Mouse (Mus musculus) intestine, postnatal 0 days (tissue): Measurements from ENCODE around the gene Iqce. TPM values are rescaled to one million over a fixed set of nuclear protein-coding genes. Genes with fewer than 3 reads are reported as not detected.

Experiments
- ATAC-seq: fragments of 200-750 bp; cut with Nextera tagmentation; 2 replicates; pipeline ENCODE4 v1.8.0; 2017; ENCODE audit warnings: mild to moderate bottlenecking, moderate TSS enrichment, moderate library complexity
- H3K27ac ChIP-seq: fragments of 300-500 bp; sonication (generic); 2 replicates; pipeline ENCODE4 v1.5.1; 2014; ENCODE audit warnings: mild to moderate bottlenecking, low read depth, low read length, moderate library complexity
- H3K27me3 ChIP-seq: fragments of 300-500 bp; sonication (generic); replicated peaks from 2 replicates; pipeline ENCODE4 v1.6.1; 2014; ENCODE audit warnings: low read length, mixed read lengths; ENCODE audit not compliant: control insufficient read depth, insufficient read depth
- H3K36me3 ChIP-seq: fragments of 300-500 bp; sonication (generic); 2 replicates; pipeline ENCODE4 v1.6.1; 2014; ENCODE audit warnings: mild to moderate bottlenecking, moderate library complexity; ENCODE audit not compliant: control insufficient read depth, insufficient read depth
- H3K4me1 ChIP-seq: fragments of 300-500 bp; sonication (generic); replicated peaks from 2 replicates; pipeline ENCODE4 v1.6.1; 2014; ENCODE audit warnings: antibody characterized with exemption, low read length, mixed read lengths; ENCODE audit not compliant: control insufficient read depth, insufficient read depth
- H3K4me2 ChIP-seq: fragments of 300-500 bp; sonication (generic); replicated peaks from 2 replicates; pipeline ENCODE4 v1.6.1; 2014; ENCODE audit warnings: low read depth, mild to moderate bottlenecking, moderate library complexity
- H3K4me3 ChIP-seq: fragments of 300-500 bp; sonication (generic); 2 replicates; pipeline ENCODE4 v1.5.1; 2014; ENCODE audit warnings: low read depth, low read length
- H3K9ac ChIP-seq: fragments of 300-500 bp; sonication (generic); 2 replicates; pipeline ENCODE4 v1.6.1; 2014; ENCODE audit warnings: mild to moderate bottlenecking, low read depth, low read length
- H3K9me3 ChIP-seq: fragments of 300-500 bp; sonication (generic); 2 replicates; pipeline ENCODE4 v1.6.1; 2016; ENCODE audit warnings: mixed run types; ENCODE audit not compliant: control insufficient read depth
- CTCF ChIP-seq: sonication (generic); IDR thresholded peaks from 2 replicates; pipeline ENCODE4 v1.5.1; 2016; ENCODE audit warnings: low read depth, mild to moderate bottlenecking, control low read depth, antibody characterized with exemption, moderate library complexity
- WGBS: fragments of 180-500 bp; shearing (Covaris S2); extraction: QIAGEN DNeasy Blood & Tissue Kit; methylation state at CpG from one replicate; pipeline ENCODE4 v1.1.7; 2014; 5-methylcytosine and 5-hydroxymethylcytosine counted together
- polyA plus RNA-seq: library from polyadenylated mRNA; unstranded; fragments of >200 nt; fragmentation: Nextera tagmentation; extraction: Ambion mirVana; gene quantifications from 2 replicates; pipeline ENCODE4 v1.2.1, GENCODE M21; 2015

The Iqce gene
- polyA plus RNA-seq, 1 experiment from 2014 or later, result 5.7 TPM

GRCm38 (mm10) chr5:140623791-140624190 is 78.4 kb downstream of the Iqce start:
- Histone ChIP-seq H3K27me3 (no peaks in the 10 kb centered on the region), H3K4me1 (no peaks in the 10 kb centered on the region), H3K4me3 (no peak overlapping the region), H3K27ac (no peak overlapping the region), H3K4me2 (no peak overlapping the region), H3K36me3 (peaks cover 67% of the 10 kb centered on the region), H3K9me3 (no peaks in the 10 kb centered on the region), H3K9ac (no peak overlapping the region)
- ATAC-seq, result no peak
- TF ChIP-seq CTCF, result no peak
- WGBS, result 79% methylated on average over 4 of the region's 4 CpGs

- Histone ChIP-seq H3K4me3 (no peak overlapping the region), H3K4me1 (no peaks in the 10 kb centered on the region), H3K27ac (no peak overlapping the region; the same call in 1 of the 2 replicates), H3K9ac (no peak overlapping the region), H3K27me3 (no peaks in the 10 kb centered on the region), H3K4me2 (no peak overlapping the region), H3K9me3 (no peaks in the 10 kb centered on the region), H3K36me3 (peaks cover 60% of the 10 kb centered on the region)
- ATAC-seq, result no peak
- no peak for TF ChIP-seq CTCF
- 91% methylated on average over 23 of the region's 23 CpGs for WGBS
Observed at GRCm38 (mm10) chr5:140622978-140623670, 79.1 kb downstream of the Iqce start.

DNA sequence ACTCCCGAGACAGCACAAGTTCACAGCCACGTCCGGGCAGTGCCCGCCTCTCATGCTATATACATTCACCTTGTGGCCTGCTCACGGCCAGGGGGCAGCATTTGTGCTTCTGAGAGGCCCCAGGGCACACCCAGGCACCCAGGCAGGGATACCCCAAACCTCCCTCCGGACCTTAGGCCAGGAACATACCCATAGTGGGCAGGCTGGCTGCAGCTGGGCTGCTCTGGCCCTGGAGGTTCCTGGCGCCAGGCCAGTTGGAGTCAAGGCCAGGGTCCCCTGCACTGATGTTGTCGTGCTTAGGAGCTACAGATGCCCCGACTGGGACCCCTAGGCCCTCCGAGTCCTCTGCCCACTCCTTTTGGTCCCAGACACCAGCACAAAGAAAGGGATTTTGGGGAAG is 80.7 kb downstream of the Iqce start:
- Histone ChIP-seq H3K4me2 (no peak overlapping the region), H3K4me1 (no peaks in the 10 kb centered on the region; the same call in 1 of the 2 replicates), H3K27ac (no peak overlapping the region), H3K9ac (no peak overlapping the region), H3K4me3 (no peak overlapping the region), H3K9me3 (no peaks in the 10 kb centered on the region), H3K36me3 (peaks cover 44% of the 10 kb centered on the region), H3K27me3 (no peaks in the 10 kb centered on the region)
- WGBS, result 74% methylated on average over 10 of the region's 10 CpGs
- peak; percentile 27; the same call in 1 of the 2 replicates for TF ChIP-seq CTCF
- ATAC-seq, result no peak

- H3K36me3 ChIP-seq, result peaks cover 40% of the 10 kb centered on the region
Observed at GRCm38 (mm10) chr5:140621092-140621491, 81.1 kb downstream of the Iqce start.

GRCm38 (mm10) chr5:140619895-140620736 is 82.1 kb downstream of the Iqce start:
- no peak overlapping the region for H3K4me3 ChIP-seq
- H3K4me2 ChIP-seq, result no peak overlapping the region
- H3K9ac ChIP-seq, result no peak overlapping the region
- TF ChIP-seq CTCF, result no peak
- H3K27me3 ChIP-seq, result no peaks in the 10 kb centered on the region
- 51% methylated on average over 7 of the region's 7 CpGs for WGBS
- no peak for ATAC-seq
- H3K4me1 ChIP-seq, result no peaks in the 10 kb centered on the region; the same call in 1 of the 2 replicates
- H3K36me3 ChIP-seq, result peaks cover 34% of the 10 kb centered on the region
- H3K27ac ChIP-seq, result no peak overlapping the region
- no peaks in the 10 kb centered on the region for H3K9me3 ChIP-seq

More at GRCm38 (mm10) chr5:140621092-140621491, 81.1 kb downstream of the Iqce start:
- Histone ChIP-seq H3K9me3 (no peaks in the 10 kb centered on the region), H3K4me2 (no peak overlapping the region), H3K4me3 (no peak overlapping the region), H3K27me3 (no peaks in the 10 kb centered on the region), H3K4me1 (no peaks in the 10 kb centered on the region; the same call in 1 of the 2 replicates), H3K27ac (no peak overlapping the region), H3K9ac (no peak overlapping the region)
- WGBS, result 77% methylated on average over 9 of the region's 9 CpGs
- no peak for TF ChIP-seq CTCF
- no peak for ATAC-seq

- H3K36me3 ChIP-seq, result peaks cover 32% of the 10 kb centered on the region
- no peak overlapping the region for H3K9ac ChIP-seq
- H3K27ac ChIP-seq, result no peak overlapping the region
- H3K4me2 ChIP-seq, result no peak overlapping the region
- WGBS, result 26% methylated on average over 6 of the region's 6 CpGs
- TF ChIP-seq CTCF, result peak; percentile 94
- no peaks in the 10 kb centered on the region for H3K9me3 ChIP-seq
- H3K4me3 ChIP-seq, result no peak overlapping the region
- H3K4me1 ChIP-seq, result no peaks in the 10 kb centered on the region; the same call in 1 of the 2 replicates
- H3K27me3 ChIP-seq, result no peaks in the 10 kb centered on the region
- ATAC-seq, result 0 out of 2 replicates have a peak, but pooled peaks have one; percentile 22
Observed at GRCm38 (mm10) chr5:140619151-140619771, 82.9 kb downstream of the Iqce start.
